Mouse (Mus musculus): ENCODE measurements at regions not wholly inside any gene's neighbourhood (a gene's known extent, or its start where the extent isn't known, plus 50 kb on each side); places are given as distances from the start of the nearest gene placed in this dataset.

- peak; percentile 66 for DNase-seq (ENCODE audit: low read depth)
These were observed 95.6 kb upstream of the Chd2 start for GRCm38 (mm10) chr7:73637101-73637809.

DNA sequence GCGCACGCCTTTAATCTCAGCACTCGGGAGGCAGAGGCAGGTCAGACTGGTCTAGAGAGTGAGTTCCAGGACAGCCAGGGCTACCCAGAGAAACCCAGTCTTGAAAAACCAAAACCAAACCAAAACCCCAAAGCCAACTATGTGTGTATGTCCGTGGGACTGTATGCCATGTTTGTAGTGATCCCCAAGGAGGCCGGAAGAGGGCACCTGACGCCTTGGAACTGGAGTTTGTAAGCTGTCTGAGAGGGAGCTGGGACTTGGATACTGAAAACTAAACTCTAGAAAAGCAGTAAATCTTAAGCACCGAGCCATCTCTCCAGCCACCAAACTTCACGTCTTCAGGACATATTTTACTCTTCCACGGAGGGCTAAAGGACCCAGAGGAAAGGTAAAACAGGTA, 93.8 kb upstream of the Chd2 start:
- DNase-seq (ENCODE audit: low read depth), result no peak

DNA sequence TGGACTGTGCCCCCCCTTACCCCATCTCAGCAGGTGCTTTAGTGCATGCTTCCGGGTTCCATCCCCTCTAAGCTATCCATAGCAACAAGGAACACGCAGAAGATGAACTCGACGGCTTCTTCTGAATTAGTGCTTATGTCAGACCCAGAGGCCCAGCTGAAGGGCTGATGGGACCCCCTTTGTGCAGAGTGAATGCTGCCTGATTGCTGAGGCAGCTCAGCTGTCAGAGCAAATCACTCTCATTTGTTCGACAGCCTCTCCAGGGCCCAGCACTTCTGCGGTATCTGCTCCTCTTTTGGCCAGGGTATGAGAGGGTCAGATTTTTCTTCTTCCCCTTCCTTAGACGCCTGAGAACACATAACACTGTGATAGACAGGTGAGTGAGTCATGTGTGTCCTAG, 89.2 kb upstream of the Chd2 start:
- no peak for DNase-seq (ENCODE audit: low read depth)

GRCm38 (mm10) chr7:73629182-73629581, 87.6 kb upstream of the Chd2 start:
- DNase-seq (ENCODE audit: low read depth), result no peak

- DNase-seq (ENCODE audit: low read depth), result peak; percentile 93
These were observed 86.4 kb upstream of the Chd2 start for GRCm38 (mm10) chr7:73628071-73628470.

GRCm38 (mm10) chr7:73626291-73626690, 84.7 kb upstream of the Chd2 start:
- DNase-seq (ENCODE audit: low read depth), result no peak

DNA sequence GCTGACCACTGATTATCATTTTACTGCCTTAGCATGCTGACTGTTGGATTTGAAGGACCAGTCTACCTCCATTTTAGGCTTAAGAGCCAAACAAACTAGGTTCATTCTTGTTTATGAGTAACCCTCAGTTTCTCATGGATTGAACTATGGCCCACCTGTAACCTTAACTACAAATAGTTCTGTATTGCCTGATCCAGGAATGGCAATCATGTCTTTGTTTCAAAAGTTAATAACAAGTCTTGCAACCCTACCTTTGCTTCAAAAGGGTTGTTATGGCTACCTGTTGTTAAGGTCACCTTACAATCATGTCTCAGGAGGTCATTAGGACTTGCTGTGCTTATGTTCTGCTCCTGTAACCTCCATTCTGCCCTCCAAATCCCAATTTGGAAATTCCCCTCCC, 84.0 kb upstream of the Chd2 start:
- DNase-seq (ENCODE audit: low read depth), result no peak

DNA sequence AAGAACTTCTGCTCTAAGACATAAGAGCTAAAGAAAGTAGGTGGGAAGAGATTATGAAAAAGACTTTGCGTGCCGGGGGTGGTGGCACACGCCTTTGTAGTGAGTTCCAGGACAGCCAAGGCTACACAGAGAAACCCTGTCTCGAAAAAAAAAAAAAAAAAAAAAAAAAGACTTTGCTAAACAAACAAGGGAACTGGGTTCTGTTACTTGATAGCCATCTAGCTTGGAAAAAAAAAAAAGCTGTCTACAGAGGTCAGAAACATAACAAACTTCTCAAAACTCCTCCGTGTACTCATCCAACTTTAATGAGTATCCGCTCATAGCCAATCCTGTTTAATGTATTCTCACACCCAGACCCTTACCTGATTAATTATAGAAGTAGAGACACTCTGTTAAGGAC, 83.4 kb upstream of the Chd2 start:
- DNase-seq (ENCODE audit: low read depth), result no peak

DNA sequence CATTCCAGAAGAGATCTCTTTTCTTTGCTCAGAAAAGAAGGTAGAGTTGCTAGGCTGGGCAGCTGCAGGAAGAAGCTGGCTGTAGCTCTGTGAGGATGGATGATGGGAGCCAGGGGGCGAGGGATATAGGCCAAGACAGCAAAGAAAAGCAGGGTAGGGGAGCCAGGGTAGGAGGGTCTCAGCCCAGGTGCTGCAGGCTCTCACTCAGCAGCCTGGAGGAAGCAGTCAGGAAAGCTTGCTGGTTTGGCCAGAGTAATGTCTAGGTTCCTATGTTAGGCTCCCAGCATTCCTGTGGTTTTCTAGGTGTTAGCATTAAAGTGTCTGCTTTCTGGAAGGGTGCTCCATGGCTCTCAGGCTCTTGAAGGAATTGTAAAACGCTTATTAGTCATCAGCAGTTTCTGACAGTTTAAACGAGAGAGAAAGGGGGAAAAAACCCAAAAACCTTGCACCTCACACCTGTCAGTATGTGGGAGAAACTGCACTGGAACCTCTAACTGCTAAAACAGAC, 82.5 kb upstream of the Chd2 start:
- DNase-seq (ENCODE audit: low read depth), result no peak

- no peak for DNase-seq (ENCODE audit: low read depth)
These were observed 80.8 kb upstream of the Chd2 start for GRCm38 (mm10) chr7:73622468-73622867.

- no peak for DNase-seq (ENCODE audit: low read depth)
These were observed 78.7 kb upstream of the Chd2 start for GRCm38 (mm10) chr7:73620341-73620740.

DNA sequence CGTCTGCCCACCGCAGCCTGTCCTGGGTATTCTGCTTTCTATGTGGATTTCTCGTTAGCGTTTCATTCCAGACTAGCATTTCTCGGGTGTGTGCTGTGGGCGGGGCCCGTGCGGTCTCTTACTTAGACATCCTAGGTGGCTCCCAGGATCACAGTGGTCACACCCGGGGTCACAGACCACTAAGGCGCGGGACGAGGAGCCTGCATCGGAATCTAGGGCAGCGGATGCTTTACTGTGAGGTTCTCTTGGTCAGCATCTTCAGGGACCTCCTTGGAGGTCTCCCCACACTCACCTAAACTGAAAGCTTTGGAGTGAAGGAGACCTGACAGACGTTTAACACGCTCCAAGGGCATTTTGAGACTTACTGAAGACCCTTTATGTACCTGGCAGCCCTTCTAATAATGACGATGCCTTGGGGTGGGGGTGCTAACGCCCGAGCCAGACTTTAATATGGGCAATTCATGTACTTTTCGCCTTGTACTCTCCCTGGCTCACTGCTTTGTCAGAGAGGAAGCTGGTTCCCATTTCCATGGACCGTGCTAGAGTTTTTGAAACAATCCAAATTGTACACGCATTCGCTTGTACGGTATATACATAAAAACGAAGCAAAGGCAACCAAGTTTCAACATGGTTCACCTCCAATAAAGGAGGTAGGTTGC, 77.3 kb upstream of the Chd2 start:
- no peak for DNase-seq (ENCODE audit: low read depth)

GRCm38 (mm10) chr7:73617910-73618757, 76.5 kb upstream of the Chd2 start:
- peak; percentile 97 for DNase-seq (ENCODE audit: low read depth)

GRCm38 (mm10) chr7:73616971-73617906, 75.6 kb upstream of the Chd2 start:
- peak; percentile 76 for DNase-seq (ENCODE audit: low read depth)

DNA sequence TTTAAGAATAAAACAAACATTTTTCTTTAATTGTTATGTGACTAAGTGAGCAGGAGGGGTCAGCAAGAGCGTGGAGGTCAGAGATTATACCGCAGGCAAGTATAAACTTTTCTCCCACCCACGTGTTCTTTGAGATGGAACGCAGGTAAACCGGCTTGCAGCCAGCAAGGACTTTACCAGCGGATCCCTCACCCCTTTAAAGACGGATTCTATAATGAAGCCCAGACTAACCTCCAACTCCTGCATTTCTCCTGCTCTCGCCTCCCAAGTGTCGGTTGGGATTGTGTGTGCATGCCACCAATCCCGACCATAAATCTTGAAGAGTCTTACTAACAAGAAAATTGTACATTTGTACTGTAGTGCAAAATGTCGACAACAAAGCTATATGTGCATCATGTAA, 74.4 kb upstream of the Chd2 start:
- DNase-seq (ENCODE audit: low read depth), result no peak

DNA sequence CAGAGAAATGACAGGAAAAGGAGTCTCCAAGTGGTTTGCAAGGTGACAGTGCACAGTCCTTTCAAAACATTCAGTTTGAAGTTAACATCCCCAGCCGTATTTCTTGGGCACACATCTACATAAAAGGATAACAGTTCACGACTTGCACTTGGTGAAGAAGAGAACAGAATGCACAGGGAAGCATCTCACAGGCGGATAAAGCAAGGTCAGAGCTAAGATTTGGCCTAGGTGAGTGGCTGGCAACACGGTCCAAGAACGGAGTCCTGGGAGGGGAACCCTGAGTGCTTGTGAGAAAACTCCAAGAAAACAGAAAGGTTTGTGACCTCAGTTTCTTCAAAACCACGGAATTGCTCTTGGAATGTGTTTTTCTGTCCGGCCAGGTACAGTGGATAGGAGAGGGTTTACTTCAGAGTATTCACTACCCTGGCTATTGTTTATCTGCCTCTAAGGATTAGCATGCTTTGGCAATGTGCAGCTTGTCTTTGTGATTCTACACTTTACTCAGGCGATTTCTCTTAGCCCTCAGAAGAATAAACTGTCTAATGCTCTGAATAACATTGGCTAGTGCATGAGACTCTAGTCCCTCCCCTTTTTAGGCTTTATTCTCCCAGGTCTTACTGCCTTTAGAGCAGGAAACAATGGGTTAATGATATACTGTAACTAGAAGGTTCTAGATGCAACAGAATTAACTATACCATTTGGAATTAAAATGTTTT, 73.4 kb upstream of the Chd2 start:
- no peak for DNase-seq (ENCODE audit: low read depth)

DNA sequence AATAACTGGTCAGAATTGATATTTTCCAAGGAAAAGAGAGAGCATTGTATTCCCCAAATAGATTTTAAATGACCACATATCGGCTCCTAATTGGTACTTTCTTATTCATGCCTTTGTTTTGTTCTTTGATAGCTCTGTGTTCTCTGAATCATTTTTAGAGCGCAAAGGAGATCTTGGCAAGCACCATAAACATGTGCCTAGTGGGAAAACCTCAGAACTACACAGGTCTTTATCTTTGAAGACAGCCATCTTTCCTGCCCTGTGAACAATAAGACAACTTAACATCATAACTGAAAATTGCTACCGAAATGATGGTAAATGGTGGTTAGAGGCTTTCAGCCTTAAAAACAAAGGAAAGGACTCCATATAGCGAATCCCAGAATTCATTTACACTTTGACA, 72.7 kb upstream of the Chd2 start:
- peak; percentile 41 for DNase-seq (ENCODE audit: low read depth)

DNA sequence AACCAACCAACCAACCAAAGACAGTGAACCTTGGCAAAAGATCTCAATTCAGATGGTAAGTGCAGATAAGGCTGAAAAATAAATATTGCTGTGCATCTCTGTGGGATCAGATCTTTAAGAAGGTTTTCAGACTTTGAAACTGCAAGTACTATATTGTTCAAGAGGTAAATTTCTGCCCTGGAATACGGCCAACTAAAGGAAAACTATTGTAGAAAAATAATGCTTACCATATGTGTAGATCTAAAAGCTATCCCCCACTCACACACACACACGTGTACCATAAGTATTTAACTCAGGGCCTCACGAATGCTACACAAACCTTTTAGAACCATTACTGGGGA, 71.1 kb upstream of the Chd2 start:
- DNase-seq (ENCODE audit: low read depth), result no peak

GRCm38 (mm10) chr7:73611866-73612751, 70.5 kb upstream of the Chd2 start:
- no peak for DNase-seq (ENCODE audit: low read depth)

DNA sequence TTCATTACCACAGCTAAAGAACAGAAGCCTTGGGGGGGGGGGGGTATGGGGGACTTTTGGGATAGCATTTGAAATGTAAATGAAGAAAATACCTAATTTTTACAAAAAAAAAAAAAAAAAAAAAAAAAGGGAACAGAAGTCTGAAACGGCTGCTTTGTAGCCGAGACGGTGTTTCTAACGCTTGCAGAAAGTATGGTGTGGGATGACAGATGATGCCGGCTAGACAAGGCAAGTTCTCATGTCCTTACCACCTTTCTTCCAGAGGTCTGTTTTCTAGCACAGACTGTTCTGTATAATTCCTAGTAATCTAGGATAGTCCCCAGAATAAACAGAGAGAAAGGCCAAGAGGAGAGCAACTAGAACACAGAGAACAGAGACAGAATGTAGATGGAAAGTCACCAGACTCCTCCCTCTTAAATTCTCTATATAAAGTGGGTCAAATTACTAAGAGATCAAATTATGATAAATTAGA, 67.2 kb upstream of the Chd2 start:
- peak; percentile 44 for DNase-seq (ENCODE audit: low read depth)

Measured in 416B (cell line).